Mouse (Mus musculus): Measurements from ENCODE around the gene Defb26. TPM values are rescaled to one million over a fixed set of nuclear protein-coding genes. Genes with fewer than 3 reads are reported as not detected.

Defb26 gene
- polyA plus RNA-seq, 1 experiment from 2014 or later = not detected

DNA sequence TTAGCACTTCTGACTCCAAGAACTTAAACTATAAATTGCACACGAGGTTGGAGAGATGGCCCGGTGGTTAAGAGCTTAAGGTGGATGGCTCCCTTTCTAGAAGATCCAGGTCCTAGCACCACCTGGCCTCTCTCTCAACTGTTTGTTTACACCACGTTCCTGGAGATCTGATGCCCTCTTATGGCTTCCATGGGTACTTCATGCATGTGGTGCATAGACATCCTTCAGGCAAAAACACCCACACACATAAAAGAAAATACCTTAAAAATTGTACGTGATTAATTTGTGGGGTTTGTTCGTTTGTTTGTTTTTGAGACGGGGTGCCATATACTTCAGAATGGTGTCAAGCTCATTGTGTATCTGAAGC is 10.6 kb downstream of the Defb26 start:
- Histone ChIP-seq H3K36me3 (replicated peaks) (no peaks in the 10 kb centered on the region), H3K4me1 (no peaks in the 10 kb centered on the region), H3K9me3 (no peaks in the 10 kb centered on the region), H3K4me3 (no peak overlapping the region), H3K27ac (replicated peaks) (no peak overlapping the region), H3K27me3 (replicated peaks; ENCODE audit: low read depth, poor library complexity, severe bottlenecking) (no peaks in the 10 kb centered on the region)
- WGBS = 81% methylated on average over 6 of the region's 6 CpGs
- no peak for DNase-seq (ENCODE audit: low spot score)

DNA sequence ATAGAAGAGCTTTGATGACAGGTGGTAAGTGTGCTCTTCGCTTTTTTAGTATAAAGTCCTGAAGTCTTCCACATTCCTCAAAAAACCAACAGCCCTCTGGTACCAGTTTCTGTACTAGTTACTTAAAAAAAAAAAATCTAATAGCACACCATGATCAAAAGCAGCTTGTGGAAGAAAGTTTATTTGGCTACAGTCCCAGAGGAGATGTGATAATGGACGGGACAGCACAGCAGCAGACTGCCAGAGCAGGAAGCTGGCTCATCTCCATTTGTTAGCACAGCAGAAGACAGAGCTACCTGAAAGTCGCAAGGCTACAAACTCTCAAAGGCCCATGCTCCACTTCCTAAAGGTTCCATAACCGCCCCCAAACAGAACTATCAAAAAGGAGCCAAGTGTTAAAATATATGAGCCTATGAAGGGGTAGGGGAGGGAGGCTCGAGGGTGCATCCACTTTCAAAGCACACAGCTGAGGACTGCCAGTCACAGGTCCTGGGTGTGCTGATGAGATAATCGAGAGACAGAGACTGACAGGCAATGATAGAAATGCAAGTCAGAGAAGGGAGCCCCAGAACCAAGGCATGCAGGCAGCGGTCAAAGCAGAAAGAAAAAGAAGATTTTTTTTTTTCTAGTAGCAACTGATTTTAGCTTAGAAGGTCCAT is 11.2 kb downstream of the Defb26 start:
- no peaks in the 10 kb centered on the region for H3K9me3 ChIP-seq
- 77% methylated on average over 7 of the region's 7 CpGs for WGBS
- no peaks in the 10 kb centered on the region for H3K27me3 ChIP-seq (replicated peaks; ENCODE audit: low read depth, poor library complexity, severe bottlenecking)
- H3K36me3 ChIP-seq (replicated peaks) = no peaks in the 10 kb centered on the region
- no peak overlapping the region for H3K27ac ChIP-seq (replicated peaks)
- no peaks in the 10 kb centered on the region for H3K4me1 ChIP-seq
- no peak overlapping the region for H3K4me3 ChIP-seq
- DNase-seq (ENCODE audit: low spot score) = no peak

DNA sequence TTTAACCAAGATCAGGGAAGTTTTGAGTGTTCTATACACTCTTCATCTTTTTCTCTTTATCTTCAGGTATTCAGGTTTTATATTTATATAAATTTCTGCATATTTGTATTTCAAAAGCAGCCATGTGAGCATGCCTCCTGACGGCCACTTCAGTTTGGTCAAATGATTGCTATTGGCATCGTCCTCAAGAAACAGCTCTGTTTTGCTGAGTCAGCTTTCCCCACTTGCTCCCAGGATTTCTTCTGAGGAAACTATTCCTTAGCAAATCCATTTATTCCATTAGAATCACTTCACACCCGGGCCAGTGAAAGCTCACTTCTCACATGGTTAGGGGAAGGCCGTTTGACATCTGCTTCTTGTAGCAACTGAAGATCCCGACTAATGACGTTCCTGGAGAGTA is 13.5 kb downstream of the Defb26 start:
- no peak for DNase-seq (ENCODE audit: low spot score)
- H3K4me1 ChIP-seq = no peaks in the 10 kb centered on the region
- no peaks in the 10 kb centered on the region for H3K9me3 ChIP-seq
- H3K27ac ChIP-seq (replicated peaks) = no peak overlapping the region
- no peak overlapping the region for H3K4me3 ChIP-seq
- WGBS = 78% methylated on average over 6 of the region's 6 CpGs
- H3K27me3 ChIP-seq (replicated peaks; ENCODE audit: low read depth, poor library complexity, severe bottlenecking) = no peaks in the 10 kb centered on the region
- H3K36me3 ChIP-seq (replicated peaks) = no peaks in the 10 kb centered on the region

DNA sequence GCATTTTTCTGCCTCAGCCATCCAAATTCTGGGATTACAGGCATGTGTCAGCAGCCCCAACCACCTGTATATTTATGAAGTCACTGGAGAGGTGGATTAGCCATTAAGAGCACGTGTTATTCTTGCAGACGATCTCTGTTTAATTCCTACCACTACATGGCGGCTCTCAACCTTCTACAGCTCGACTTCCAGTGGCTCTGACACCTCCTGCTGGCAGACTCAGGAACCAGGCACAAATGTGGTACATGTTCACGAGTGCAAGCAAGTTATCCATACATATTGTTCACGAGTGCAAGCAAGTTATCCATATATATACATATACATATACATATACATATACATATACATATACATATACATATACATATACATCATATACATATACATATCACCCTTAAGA is 18.3 kb downstream of the Defb26 start:
- H3K27ac ChIP-seq (replicated peaks) = no peak overlapping the region

DNA sequence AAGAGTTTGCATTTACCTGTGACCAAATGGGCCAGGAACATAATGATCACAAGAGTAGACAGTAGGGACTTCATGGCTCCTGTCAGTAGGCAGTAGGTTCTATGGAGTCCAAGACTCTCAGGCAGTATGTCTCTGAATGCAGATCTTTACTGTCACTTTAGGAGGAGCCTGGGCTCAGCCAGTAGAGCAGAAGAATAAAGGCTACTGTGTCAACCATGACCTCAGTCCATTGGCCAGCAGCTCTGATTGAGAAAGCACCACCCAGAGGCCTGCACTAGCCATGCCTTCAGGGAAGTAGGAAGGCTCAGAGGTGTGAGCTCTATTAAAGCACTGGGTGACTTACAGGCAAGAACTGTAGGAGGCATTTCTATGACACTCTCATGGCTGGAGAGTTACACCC is 21.5 kb downstream of the Defb26 start, which contains the start of gene Defb22:
Gene Defb22, minus strand, starts transcription at position 101 of the 400 bp plus-strand sequence.
- no peaks in the 10 kb centered on the region for H3K9me3 ChIP-seq
- no peak within 1 kb of the TSS for H3K27ac ChIP-seq (replicated peaks)
- no peak within 1 kb of the TSS for H3K4me3 ChIP-seq
- DNase-seq (ENCODE audit: low spot score) = no peak
- H3K36me3 ChIP-seq (replicated peaks) = no peaks in the 10 kb centered on the region
- H3K4me1 ChIP-seq = no peaks in the 10 kb centered on the region
- H3K27me3 ChIP-seq (replicated peaks; ENCODE audit: low read depth, poor library complexity, severe bottlenecking) = no peaks in the 10 kb centered on the region

More for the DNA sequence above, 18.3 kb downstream of the Defb26 start:
- Histone ChIP-seq H3K27me3 (replicated peaks; ENCODE audit: low read depth, poor library complexity, severe bottlenecking) (no peaks in the 10 kb centered on the region), H3K36me3 (replicated peaks) (no peaks in the 10 kb centered on the region), H3K4me1 (no peaks in the 10 kb centered on the region), H3K4me3 (no peak overlapping the region), H3K9me3 (no peaks in the 10 kb centered on the region)
- WGBS = 77% methylated on average over 6 of the region's 6 CpGs
- no peak for DNase-seq (ENCODE audit: low spot score)

DNA sequence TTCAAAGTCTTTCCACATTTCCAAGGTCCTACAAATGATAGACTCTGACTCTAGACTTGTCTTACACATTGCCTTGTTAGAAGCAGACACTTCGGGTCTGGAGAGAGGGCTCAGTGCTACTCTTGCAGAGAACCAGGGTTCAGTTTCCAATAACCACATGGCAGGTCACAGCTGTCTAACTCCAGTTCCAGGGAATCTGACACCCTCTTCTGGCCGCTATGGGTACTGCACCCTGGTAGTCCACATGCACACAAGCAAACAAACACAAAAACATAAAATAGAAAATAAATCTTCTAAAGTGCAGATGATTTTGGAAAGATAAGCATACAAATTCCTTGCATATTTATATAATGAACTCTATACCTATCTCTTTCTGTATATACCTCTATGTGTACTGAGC is 24.5 kb downstream of the Defb26 start:
- H3K27me3 ChIP-seq (replicated peaks; ENCODE audit: low read depth, poor library complexity, severe bottlenecking) = no peaks in the 10 kb centered on the region
- WGBS = 77% methylated on average over 2 of the region's 2 CpGs
- H3K27ac ChIP-seq (replicated peaks) = no peak overlapping the region
- no peaks in the 10 kb centered on the region for H3K4me1 ChIP-seq
- no peaks in the 10 kb centered on the region for H3K9me3 ChIP-seq
- H3K36me3 ChIP-seq (replicated peaks) = no peaks in the 10 kb centered on the region
- peak; percentile 14 for DNase-seq (ENCODE audit: low spot score)
- H3K4me3 ChIP-seq = no peak overlapping the region

DNA sequence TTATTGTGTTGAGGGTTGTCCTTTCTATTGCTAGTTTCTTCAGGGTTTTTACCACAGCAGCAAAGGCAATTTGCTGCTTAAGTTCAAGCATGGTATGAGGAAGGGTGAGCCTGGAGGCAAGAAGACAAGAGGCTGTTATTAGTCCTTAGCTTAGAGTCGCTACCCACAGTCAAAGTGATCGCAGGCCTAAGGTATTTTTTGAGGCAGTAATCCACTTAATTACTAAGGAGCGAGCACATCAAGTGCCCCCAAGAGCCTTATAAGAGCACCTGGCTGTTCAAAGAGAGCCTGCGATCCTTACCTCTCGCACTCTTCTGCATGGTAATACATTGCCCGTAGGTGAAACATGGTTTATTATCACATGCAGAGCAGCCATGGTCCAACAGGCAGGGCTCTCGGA is 29.8 kb downstream of the Defb26 start:
- no peaks in the 10 kb centered on the region for H3K9me3 ChIP-seq
- H3K36me3 ChIP-seq (replicated peaks) = no peaks in the 10 kb centered on the region
- WGBS = 82% methylated on average over 7 of the region's 7 CpGs
- no peak overlapping the region for H3K4me3 ChIP-seq
- no peak overlapping the region for H3K27ac ChIP-seq (replicated peaks)
- no peak for DNase-seq (ENCODE audit: low spot score)
- no peaks in the 10 kb centered on the region for H3K27me3 ChIP-seq (replicated peaks; ENCODE audit: low read depth, poor library complexity, severe bottlenecking)
- H3K4me1 ChIP-seq = no peaks in the 10 kb centered on the region

DNA sequence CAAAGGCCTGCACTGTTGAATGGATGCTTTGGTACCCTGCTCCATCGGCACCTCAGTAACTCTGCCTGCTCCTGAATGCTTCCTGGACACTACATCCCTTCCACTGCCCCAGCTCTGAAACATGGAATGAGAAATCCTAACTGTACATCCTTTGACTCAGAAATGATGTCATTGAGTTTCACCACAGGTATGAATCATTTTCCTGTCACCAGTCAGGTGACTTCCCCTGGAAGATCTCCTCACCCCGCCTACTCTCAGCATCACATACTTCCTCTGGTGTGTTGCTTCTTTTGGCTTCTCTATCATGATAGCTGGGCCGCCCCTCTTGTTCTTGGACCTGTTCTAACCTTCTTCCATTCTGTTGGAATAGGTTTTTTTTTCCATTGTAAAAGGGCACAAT is 30.6 kb downstream of the Defb26 start:
- DNase-seq (ENCODE audit: low spot score) = no peak
- 87% methylated on average over 3 of the region's 3 CpGs for WGBS
- Histone ChIP-seq H3K27ac (replicated peaks) (no peak overlapping the region), H3K27me3 (replicated peaks; ENCODE audit: low read depth, poor library complexity, severe bottlenecking) (no peaks in the 10 kb centered on the region), H3K9me3 (no peaks in the 10 kb centered on the region), H3K4me3 (no peak overlapping the region), H3K4me1 (no peaks in the 10 kb centered on the region), H3K36me3 (replicated peaks) (no peaks in the 10 kb centered on the region)

DNA sequence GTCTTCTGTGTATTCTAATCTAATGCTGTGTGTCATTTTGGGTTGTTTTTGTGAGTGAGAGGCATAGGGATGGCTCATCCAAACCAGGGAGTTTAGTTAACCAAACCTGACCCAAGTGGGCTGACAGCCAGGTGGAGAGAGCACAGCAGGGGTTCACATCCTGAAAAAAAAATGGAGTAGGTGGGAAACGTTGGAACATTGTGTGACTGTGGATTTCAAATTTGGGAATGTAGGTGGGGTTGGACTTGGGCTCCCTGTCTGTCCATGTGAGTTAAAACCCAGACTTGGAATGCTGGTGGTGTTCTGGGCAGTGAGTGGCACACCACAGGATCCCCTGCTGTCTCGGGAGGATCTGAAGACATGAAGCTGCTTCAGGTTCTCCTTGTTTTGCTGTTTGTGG is 34.7 kb downstream of the Defb26 start, which contains the start of gene Defb20:
Gene Defb20, plus strand, starts transcription at position 301 of the 400 bp plus-strand sequence.
- DNase-seq (ENCODE audit: low spot score) = no peak
- H3K27ac ChIP-seq (replicated peaks) = no peak within 1 kb of the TSS
- 67% methylated on average over 2 of the region's 2 CpGs for WGBS
- H3K9me3 ChIP-seq = no peaks in the 10 kb centered on the region
- H3K36me3 ChIP-seq (replicated peaks) = no peaks in the 10 kb centered on the region
- H3K4me1 ChIP-seq = no peaks in the 10 kb centered on the region
- H3K4me3 ChIP-seq = no peak within 1 kb of the TSS
- no peaks in the 10 kb centered on the region for H3K27me3 ChIP-seq (replicated peaks; ENCODE audit: low read depth, poor library complexity, severe bottlenecking)

DNA sequence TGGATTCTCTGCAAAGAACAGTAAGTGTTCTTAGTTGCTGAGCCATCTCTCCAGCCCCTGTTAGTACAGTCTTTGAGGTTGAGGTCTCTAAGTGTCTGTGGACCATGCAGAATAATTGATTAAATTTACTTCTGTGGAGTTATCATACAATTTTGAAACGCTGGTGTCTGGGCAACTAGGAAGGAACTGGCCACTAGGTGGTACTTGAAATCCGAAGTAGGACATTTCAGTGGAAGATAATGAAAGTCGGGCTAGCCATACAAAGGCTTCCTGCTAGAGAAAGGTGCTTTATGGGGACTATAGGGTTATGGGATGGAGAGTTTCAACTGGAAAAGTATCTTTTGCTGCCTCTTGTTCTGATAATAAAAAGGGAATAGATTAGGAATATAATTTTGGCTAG is 39.1 kb downstream of the Defb26 start:
- H3K9me3 ChIP-seq = no peaks in the 10 kb centered on the region
- no peaks in the 10 kb centered on the region for H3K36me3 ChIP-seq (replicated peaks)
- H3K27ac ChIP-seq (replicated peaks) = no peak overlapping the region
- no peaks in the 10 kb centered on the region for H3K27me3 ChIP-seq (replicated peaks; ENCODE audit: low read depth, poor library complexity, severe bottlenecking)
- DNase-seq (ENCODE audit: low spot score) = no peak
- WGBS = 33% methylated on average over 3 of the region's 3 CpGs
- H3K4me3 ChIP-seq = no peak overlapping the region
- H3K4me1 ChIP-seq = no peaks in the 10 kb centered on the region

DNA sequence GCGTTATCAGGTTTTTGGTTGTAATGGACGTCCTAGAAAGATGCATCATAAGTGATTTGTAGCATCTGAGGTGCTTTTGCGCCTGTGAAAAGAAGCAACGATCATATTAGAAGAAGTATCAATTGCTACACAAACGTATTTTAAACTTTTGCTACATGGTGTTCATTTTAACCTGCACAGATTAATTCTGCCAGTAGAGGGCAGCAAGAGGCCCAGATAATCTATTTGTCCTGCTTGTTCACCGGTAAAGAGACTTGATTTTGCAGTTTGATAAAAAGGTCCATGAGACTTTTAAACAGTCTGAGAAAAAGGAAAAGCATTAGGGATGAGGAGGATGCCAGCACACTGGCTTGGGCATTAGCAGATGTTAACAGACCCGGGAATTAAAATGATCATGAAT is 40.5 kb downstream of the Defb26 start:
- 34% methylated on average over 7 of the region's 7 CpGs for WGBS
- Histone ChIP-seq H3K4me1 (no peaks in the 10 kb centered on the region), H3K9me3 (no peaks in the 10 kb centered on the region), H3K27me3 (replicated peaks; ENCODE audit: low read depth, poor library complexity, severe bottlenecking) (no peaks in the 10 kb centered on the region), H3K36me3 (replicated peaks) (no peaks in the 10 kb centered on the region), H3K27ac (replicated peaks) (no peak overlapping the region), H3K4me3 (no peak overlapping the region)
- DNase-seq (ENCODE audit: low spot score) = no peak

DNA sequence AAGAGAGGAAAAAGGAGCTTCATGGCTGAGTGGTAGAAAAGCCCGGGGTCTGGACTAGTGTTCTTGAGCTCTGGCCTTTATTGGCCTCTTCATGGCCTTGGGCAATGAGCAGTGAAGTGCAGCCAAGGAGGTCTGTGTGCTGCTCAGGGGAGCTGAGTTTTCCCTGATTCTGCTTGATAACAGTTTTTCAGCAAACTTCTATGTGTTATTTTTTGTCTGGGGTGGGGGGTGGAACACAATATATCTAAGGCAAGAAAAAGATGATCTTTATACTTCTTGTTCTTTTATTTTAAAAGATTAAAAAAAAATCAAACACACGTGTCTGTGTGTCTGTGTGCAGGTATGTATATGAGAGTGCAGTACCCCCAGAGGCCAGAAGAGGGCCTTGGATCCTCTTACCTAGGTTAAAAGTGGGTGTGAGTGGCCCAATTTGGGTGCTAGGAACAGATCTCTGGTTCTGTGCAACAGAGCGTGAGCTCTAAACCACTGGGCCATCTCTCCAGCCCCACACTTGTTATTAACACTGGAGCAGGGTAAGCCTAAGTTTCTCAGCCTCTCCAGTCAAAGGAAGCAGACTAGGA is 46.8 kb downstream of the Defb26 start, which contains the start of gene Defb23:
Gene Defb23, minus strand, starts transcription at position 51 of the 581 bp plus-strand sequence.
- DNase-seq (ENCODE audit: low spot score) = no peak
- Histone ChIP-seq H3K36me3 (replicated peaks) (no peaks in the 10 kb centered on the region), H3K4me3 (no peak within 1 kb of the TSS), H3K9me3 (no peaks in the 10 kb centered on the region), H3K27ac (replicated peaks) (no peak within 1 kb of the TSS), H3K27me3 (replicated peaks; ENCODE audit: low read depth, poor library complexity, severe bottlenecking) (no peaks in the 10 kb centered on the region), H3K4me1 (no peaks in the 10 kb centered on the region)
- 84% methylated on average over 3 of the region's 3 CpGs for WGBS

DNA sequence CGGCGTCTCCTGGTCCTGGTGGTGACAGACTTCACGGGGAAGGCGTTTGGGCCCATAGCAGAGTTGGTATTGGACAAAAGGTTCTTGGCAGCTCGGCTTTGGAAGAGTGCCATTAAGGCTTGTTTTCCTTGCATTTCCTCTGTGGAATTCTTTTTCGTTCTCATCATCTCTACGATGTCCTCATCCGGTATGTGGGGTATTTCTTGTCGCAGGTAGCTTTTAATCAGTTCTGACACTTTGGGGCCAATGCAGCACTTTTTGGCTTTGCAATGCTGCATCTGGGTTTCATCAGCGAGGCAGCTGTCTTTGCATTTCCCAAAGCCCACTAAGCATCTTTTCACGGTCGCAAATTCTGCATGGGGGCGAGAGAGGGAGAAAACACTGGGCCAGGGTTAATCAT is 52.3 kb downstream of the Defb26 start:
- no peak overlapping the region for H3K27ac ChIP-seq (replicated peaks)
- 0 out of 2 replicates have a peak, but pooled peaks cover 3% of the 10 kb centered on the region for H3K27me3 ChIP-seq (replicated peaks; ENCODE audit: low read depth, poor library complexity, severe bottlenecking)
- H3K36me3 ChIP-seq (replicated peaks) = no peaks in the 10 kb centered on the region
- H3K4me3 ChIP-seq = no peak overlapping the region
- DNase-seq (ENCODE audit: low spot score) = no peak
- H3K9me3 ChIP-seq = no peaks in the 10 kb centered on the region
- peaks cover 4% of the 10 kb centered on the region; the same call in 1 of the 2 replicates for H3K4me1 ChIP-seq
- WGBS = 69% methylated on average over 13 of the region's 13 CpGs

Measured in embryonic facial prominence, embryonic 10.5 days (tissue).